Mouse (Mus musculus): ENCODE measurements around the gene 4930519P11Rik.
A peak's percentile ranks its signal among the peaks of the same experiment; 100 is the strongest.

Gene 4930519P11Rik

GRCm38 (mm10) chr2:154613118-154614115 is at the start of gene 4930519P11Rik, which contains the start of gene Zfp341:
Gene 4930519P11Rik, minus strand, starts transcription at chr2:154613437.
Gene Zfp341, plus strand, starts transcription at chr2:154613297.
- peak; percentile 84 to 90 for DNase-seq (ENCODE audit: low spot score in 2 of 2)

- no peak for DNase-seq (ENCODE audit: low spot score in 2 of 2)
These were observed 46.4 kb upstream of the 4930519P11Rik start for GRCm38 (mm10) chr2:154659531-154660074.

- no peak for DNase-seq (ENCODE audit: low spot score in 2 of 2)
These were observed 45.8 kb upstream of the 4930519P11Rik start for GRCm38 (mm10) chr2:154659070-154659469.

GRCm38 (mm10) chr2:154657486-154658237 is 44.4 kb upstream of the 4930519P11Rik start:
- no peak for DNase-seq (ENCODE audit: low spot score in 2 of 2)

GRCm38 (mm10) chr2:154656710-154657485 is 43.7 kb upstream of the 4930519P11Rik start:
- DNase-seq (ENCODE audit: low spot score in 2 of 2): peak; percentile 97 to 99

- no peak for DNase-seq (ENCODE audit: low spot score in 2 of 2)
These were observed 42.7 kb upstream of the 4930519P11Rik start for GRCm38 (mm10) chr2:154655878-154656414.

- DNase-seq (ENCODE audit: low spot score in 2 of 2): no peak
These were observed 41.7 kb upstream of the 4930519P11Rik start for GRCm38 (mm10) chr2:154654976-154655375.

GRCm38 (mm10) chr2:154651363-154651762 is 38.1 kb upstream of the 4930519P11Rik start, which contains the start of gene Chmp4b:
Gene Chmp4b, plus strand, starts transcription at chr2:154651705.
- DNase-seq (ENCODE audit: low spot score in 2 of 2): no peak

- no peak for DNase-seq (ENCODE audit: low spot score in 2 of 2)
These were observed 37.2 kb upstream of the 4930519P11Rik start for GRCm38 (mm10) chr2:154650404-154650803.

- DNase-seq (ENCODE audit: low spot score in 2 of 2): no peak
These were observed 34.8 kb upstream of the 4930519P11Rik start for GRCm38 (mm10) chr2:154648086-154648485.

- peak in 1 of 2 experiments; percentile 31 for DNase-seq (ENCODE audit: low spot score in 2 of 2)
These were observed 33.4 kb upstream of the 4930519P11Rik start for GRCm38 (mm10) chr2:154646634-154647033.

- no peak for DNase-seq (ENCODE audit: low spot score in 2 of 2)
These were observed 29.6 kb upstream of the 4930519P11Rik start for GRCm38 (mm10) chr2:154642712-154643385.

- no peak for DNase-seq (ENCODE audit: low spot score in 2 of 2)
These were observed 28.8 kb upstream of the 4930519P11Rik start for GRCm38 (mm10) chr2:154642005-154642459.

- DNase-seq (ENCODE audit: low spot score in 2 of 2): no peak
These were observed 27.9 kb upstream of the 4930519P11Rik start for GRCm38 (mm10) chr2:154641176-154641575.

- no peak for DNase-seq (ENCODE audit: low spot score in 2 of 2)
These were observed 25.9 kb upstream of the 4930519P11Rik start for GRCm38 (mm10) chr2:154639115-154639514.

GRCm38 (mm10) chr2:154638521-154638920 is 25.3 kb upstream of the 4930519P11Rik start:
- no peak for DNase-seq (ENCODE audit: low spot score in 2 of 2)

- DNase-seq (ENCODE audit: low spot score in 2 of 2): no peak
These were observed 22.6 kb upstream of the 4930519P11Rik start for GRCm38 (mm10) chr2:154635826-154636225.

- DNase-seq (ENCODE audit: low spot score in 2 of 2): no peak
These were observed 20.8 kb upstream of the 4930519P11Rik start for GRCm38 (mm10) chr2:154633876-154634644.

GRCm38 (mm10) chr2:154633039-154633742 is 20.0 kb upstream of the 4930519P11Rik start:
- no peak for DNase-seq (ENCODE audit: low spot score in 2 of 2)

Measured in frontal cortex, postnatal 36 days (tissue).